Mouse (Mus musculus) spleen, embryonic (tissue): ENCODE measurements at regions not wholly inside any gene's neighbourhood (a gene's known extent, or its start where the extent isn't known, plus 50 kb on each side); places are given as distances from the start of the nearest gene placed in this dataset.

Experiments
- CTCF ChIA-PET: fragments of 350-600 bp; sonication (Branson Sonifier 250); formaldehyde crosslinking; loops from one replicate; lab custom pipeline; 2022; lab: Charles Lee

GRCm38 (mm10) chr2:161341368-161341891 is 232.6 kb upstream of the Chd6 start:
- CTCF ChIA-PET, result no interaction called here

- CTCF ChIA-PET, result no interaction called here
Observed at GRCm38 (mm10) chr2:161340291-161340690, 231.4 kb upstream of the Chd6 start.

GRCm38 (mm10) chr2:161339327-161340001 is 230.6 kb upstream of the Chd6 start:
- CTCF ChIA-PET, result no interaction called here

- CTCF ChIA-PET, result no interaction called here
Observed at GRCm38 (mm10) chr2:161338953-161339326, 230.1 kb upstream of the Chd6 start.

- CTCF ChIA-PET, result no interaction called here
Observed at GRCm38 (mm10) chr2:161332653-161333052, 223.8 kb upstream of the Chd6 start.

- CTCF ChIA-PET, result no interaction called here
Observed at GRCm38 (mm10) chr2:161331850-161332365, 223.0 kb upstream of the Chd6 start.

- CTCF ChIA-PET, result no interaction called here
Observed at GRCm38 (mm10) chr2:161302796-161303195, 193.9 kb upstream of the Chd6 start.

- CTCF ChIA-PET, result no interaction called here
Observed at GRCm38 (mm10) chr2:161268861-161269413, 160.1 kb upstream of the Chd6 start.

- CTCF ChIA-PET, result no interaction called here
Observed at GRCm38 (mm10) chr2:161266476-161266875, 157.6 kb upstream of the Chd6 start.

GRCm38 (mm10) chr2:161265211-161265610 is 156.3 kb upstream of the Chd6 start:
- CTCF ChIA-PET, result no interaction called here

GRCm38 (mm10) chr2:161252761-161253160 is 143.9 kb upstream of the Chd6 start:
- CTCF ChIA-PET, result no interaction called here

GRCm38 (mm10) chr2:161241665-161242064 is 132.8 kb upstream of the Chd6 start:
- CTCF ChIA-PET, result no interaction called here

GRCm38 (mm10) chr2:161237280-161237819 is 128.5 kb upstream of the Chd6 start:
- CTCF ChIA-PET, result no interaction called here

GRCm38 (mm10) chr2:161233155-161233741 is 124.4 kb upstream of the Chd6 start:
- CTCF ChIA-PET, result no interaction called here

GRCm38 (mm10) chr2:161231405-161231804 is 122.5 kb upstream of the Chd6 start:
- CTCF ChIA-PET, result no interaction called here

GRCm38 (mm10) chr2:161215736-161216135 is 106.9 kb upstream of the Chd6 start:
- CTCF ChIA-PET, result no interaction called here

GRCm38 (mm10) chr2:161214681-161215458 is 106.0 kb upstream of the Chd6 start:
- CTCF ChIA-PET, result no interaction called here

- CTCF ChIA-PET, result no interaction called here
Observed at GRCm38 (mm10) chr2:161212322-161212882, 103.5 kb upstream of the Chd6 start.

- CTCF ChIA-PET, result no interaction called here
Observed at GRCm38 (mm10) chr2:161196713-161197372, 88.0 kb upstream of the Chd6 start.

- CTCF ChIA-PET, result no interaction called here
Observed at GRCm38 (mm10) chr2:161187516-161187915, 78.6 kb upstream of the Chd6 start.

GRCm38 (mm10) chr2:161185122-161185521 is 76.2 kb upstream of the Chd6 start:
- CTCF ChIA-PET, result no interaction called here
